Mouse (Mus musculus): ENCODE measurements around the gene Vmn2r8. TPM values are rescaled to one million over a fixed set of nuclear protein-coding genes. Genes with fewer than 3 reads are reported as not detected.
"Not testable (repeated sequence)": the region's sequence is repeated elsewhere in the genome, so short reads cannot be mapped to it uniquely, and the experiment has no call there.

Gene Vmn2r8
- polyA plus RNA-seq, 1 experiment from 2014 or later: not detected

DNA sequence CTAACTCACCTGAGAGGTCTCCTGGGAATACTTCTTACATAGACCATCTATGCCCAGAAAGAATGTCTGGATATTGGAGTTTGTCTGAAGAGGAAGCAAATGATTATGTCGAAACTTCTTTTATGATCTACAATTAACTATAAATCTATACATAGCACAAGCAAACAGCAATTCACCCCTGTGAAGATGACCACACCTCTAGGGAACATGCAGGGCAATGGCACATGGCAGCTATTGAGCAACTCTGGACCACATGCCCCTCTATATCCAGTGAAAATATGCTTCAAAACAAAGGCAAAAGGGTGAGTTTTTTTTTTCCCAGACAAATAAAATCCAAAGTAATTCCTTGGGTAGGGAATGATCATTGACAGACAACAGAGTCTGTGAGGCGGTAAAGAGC is 48.6 kb downstream of the Vmn2r8 start:
- Histone ChIP-seq H3K4me2 (no peak overlapping the region), H3K36me3 (ENCODE audit: control insufficient read depth, insufficient read depth, low read length) (no peaks in the 10 kb centered on the region), H3K27ac (ENCODE audit: low read depth, low read length) (no peak overlapping the region), H3K9ac (ENCODE audit: low read depth, low read length) (no peak overlapping the region), H3K4me3 (ENCODE audit: low read depth, low read length) (no peak overlapping the region), H3K27me3 (ENCODE audit: control insufficient read depth, insufficient read depth, low read length) (no peaks in the 10 kb centered on the region), H3K4me1 (ENCODE audit: control insufficient read depth, insufficient read depth, low read length) (no peaks in the 10 kb centered on the region), H3K9me3 (replicated peaks; ENCODE audit: control insufficient read depth, low read length) (no peaks in the 10 kb centered on the region)
- no peak for ATAC-seq (replicated peaks; ENCODE audit: insufficient number of reproducible peaks, low FRiP score, low TSS enrichment)
- WGBS (ENCODE audit: insufficient replicate concordance): 75% methylated on average over 2 of the region's 2 CpGs

DNA sequence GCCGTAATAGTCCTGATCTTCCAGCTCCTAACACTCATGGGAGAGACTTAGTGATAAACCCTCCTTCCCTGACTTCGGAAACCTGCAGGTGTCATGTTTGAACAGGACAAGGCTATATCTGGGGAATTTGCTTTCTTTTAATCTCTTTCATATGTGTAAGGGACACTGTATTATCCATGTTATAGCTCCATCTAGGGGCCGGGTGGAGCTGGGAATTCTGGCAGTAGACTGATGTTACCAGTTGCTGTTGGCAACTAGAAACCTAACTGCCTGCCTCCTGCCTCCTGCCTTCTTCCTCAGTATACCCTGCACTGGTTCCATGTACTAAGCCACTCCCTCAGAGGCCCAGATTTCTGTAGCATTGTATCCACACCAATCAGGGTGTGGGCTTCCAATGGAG is 50.3 kb downstream of the Vmn2r8 start:
- WGBS (ENCODE audit: insufficient replicate concordance): 46% methylated on average over 3 of the region's 3 CpGs
- Histone ChIP-seq H3K36me3 (ENCODE audit: control insufficient read depth, insufficient read depth, low read length) (no peaks in the 10 kb centered on the region), H3K4me3 (ENCODE audit: low read depth, low read length) (no peak overlapping the region), H3K4me2 (no peak overlapping the region), H3K27ac (ENCODE audit: low read depth, low read length) (no peak overlapping the region), H3K27me3 (ENCODE audit: control insufficient read depth, insufficient read depth, low read length) (no peaks in the 10 kb centered on the region), H3K9me3 (replicated peaks; ENCODE audit: control insufficient read depth, low read length) (no peaks in the 10 kb centered on the region), H3K4me1 (ENCODE audit: control insufficient read depth, insufficient read depth, low read length) (no peaks in the 10 kb centered on the region), H3K9ac (ENCODE audit: low read depth, low read length) (no peak overlapping the region)
- no peak for ATAC-seq (replicated peaks; ENCODE audit: insufficient number of reproducible peaks, low FRiP score, low TSS enrichment)

DNA sequence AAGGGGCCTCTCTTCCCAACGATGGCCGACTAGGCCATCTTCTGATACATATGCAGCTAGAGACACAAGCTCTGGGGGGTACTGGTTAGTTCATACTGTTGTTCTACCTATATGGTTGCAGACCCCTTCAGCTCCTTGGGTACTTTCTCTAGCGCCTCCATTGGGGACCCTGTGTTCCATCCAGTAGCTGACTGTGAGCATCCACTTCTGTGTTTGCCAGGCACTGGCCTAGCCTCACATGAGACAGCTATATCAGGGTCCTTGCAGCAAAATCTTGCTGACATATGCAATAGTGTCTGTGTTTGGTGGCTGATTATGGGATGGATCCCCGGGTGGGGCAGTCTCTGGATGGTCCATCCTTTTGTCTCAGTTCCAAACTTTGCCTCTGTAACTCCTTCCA is 57.4 kb downstream of the Vmn2r8 start:
- H3K27me3 ChIP-seq (ENCODE audit: control insufficient read depth, insufficient read depth, low read length); H3K27ac ChIP-seq (ENCODE audit: low read depth, low read length); H3K4me3 ChIP-seq (ENCODE audit: low read depth, low read length); H3K4me2 ChIP-seq; H3K9ac ChIP-seq (ENCODE audit: low read depth, low read length); H3K9me3 ChIP-seq (replicated peaks; ENCODE audit: control insufficient read depth, low read length); ATAC-seq (replicated peaks; ENCODE audit: insufficient number of reproducible peaks, low FRiP score, low TSS enrichment); H3K4me1 ChIP-seq (ENCODE audit: control insufficient read depth, insufficient read depth, low read length); H3K36me3 ChIP-seq (ENCODE audit: control insufficient read depth, insufficient read depth, low read length): not testable (repeated sequence)
- WGBS (ENCODE audit: insufficient replicate concordance): 80% methylated on average over 4 of the region's 4 CpGs

DNA sequence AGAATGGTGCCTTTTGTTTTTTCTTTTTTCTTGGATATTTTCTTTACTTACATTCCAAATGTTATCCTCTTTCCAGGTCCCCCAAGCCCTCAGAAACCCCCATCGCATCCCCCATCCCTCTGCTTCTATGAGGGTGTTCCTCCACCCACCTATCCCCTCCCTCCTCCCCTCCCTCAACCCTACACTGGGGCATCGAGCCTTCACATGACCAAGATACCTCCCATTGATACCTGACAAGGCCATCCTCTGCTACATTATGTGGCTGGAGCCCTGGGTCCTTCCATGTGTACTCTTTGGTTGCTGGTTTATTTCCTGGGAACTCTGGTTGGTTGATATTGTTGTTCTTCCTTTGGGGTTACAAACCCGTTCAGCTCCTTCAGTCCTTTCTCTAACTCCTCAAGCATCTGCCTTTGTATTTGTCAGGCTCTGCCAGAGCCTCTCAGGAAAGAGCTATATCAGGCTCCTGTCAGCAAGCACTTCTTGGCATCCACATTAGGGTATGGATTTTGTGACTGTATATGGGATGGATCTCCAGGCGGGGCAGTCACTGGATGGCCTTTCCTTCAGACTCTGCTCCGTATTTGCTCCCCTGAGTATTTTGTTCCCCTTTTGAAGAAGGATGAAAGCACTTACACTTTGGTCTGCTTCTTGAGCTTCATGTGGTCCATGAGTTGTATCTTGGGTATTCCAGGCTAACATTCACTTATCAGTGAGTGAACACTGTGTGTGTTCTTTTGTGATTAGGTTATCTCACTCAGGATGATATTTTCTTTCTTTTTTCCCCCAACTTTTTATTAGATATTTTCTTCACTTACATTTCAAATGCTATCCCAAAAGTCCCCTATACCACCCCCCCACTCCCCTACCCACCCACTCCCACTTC is 58.1 kb downstream of the Vmn2r8 start:
- peak; percentile 77 for ATAC-seq (replicated peaks; ENCODE audit: insufficient number of reproducible peaks, low FRiP score, low TSS enrichment)
- Histone ChIP-seq H3K9ac (ENCODE audit: low read depth, low read length) (no peak overlapping the region), H3K36me3 (ENCODE audit: control insufficient read depth, insufficient read depth, low read length) (no peaks in the 10 kb centered on the region), H3K4me2 (peak overlapping the region; percentile 27), H3K27ac (ENCODE audit: low read depth, low read length) (0 out of 2 replicates have a peak overlapping the region, but pooled peaks have one; percentile 29), H3K27me3 (ENCODE audit: control insufficient read depth, insufficient read depth, low read length) (no peaks in the 10 kb centered on the region), H3K4me1 (ENCODE audit: control insufficient read depth, insufficient read depth, low read length) (no peaks in the 10 kb centered on the region), H3K9me3 (replicated peaks; ENCODE audit: control insufficient read depth, low read length) (no peaks in the 10 kb centered on the region), H3K4me3 (ENCODE audit: low read depth, low read length) (no peak overlapping the region)
- whole genome bisulfite sequencing (ENCODE audit: insufficient replicate concordance): 68% methylated on average over 5 of the region's 5 CpGs

DNA sequence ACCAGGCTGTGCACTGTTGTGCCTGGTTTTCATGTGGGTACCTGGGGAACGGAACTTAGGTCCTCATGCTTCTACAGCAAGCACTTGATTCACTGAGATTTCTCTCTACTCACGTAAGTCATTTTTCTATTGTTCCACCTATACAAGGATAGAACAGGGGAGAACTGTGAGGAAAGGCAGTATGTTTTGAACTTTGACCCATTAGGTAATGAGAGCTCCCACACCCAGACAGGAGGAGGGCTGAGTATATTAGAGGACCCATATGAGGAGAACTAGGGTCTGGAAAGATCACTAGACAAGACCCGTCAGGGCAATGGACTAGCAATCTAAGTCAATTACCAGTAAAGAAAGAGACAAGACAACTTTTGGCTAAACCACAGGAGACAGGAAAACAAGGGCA is 64.0 kb downstream of the Vmn2r8 start:
- H3K4me2 ChIP-seq: no peak overlapping the region
- H3K9me3 ChIP-seq (replicated peaks; ENCODE audit: control insufficient read depth, low read length): no peaks in the 10 kb centered on the region
- ATAC-seq (replicated peaks; ENCODE audit: insufficient number of reproducible peaks, low FRiP score, low TSS enrichment): no peak
- H3K9ac ChIP-seq (ENCODE audit: low read depth, low read length): no peak overlapping the region
- H3K36me3 ChIP-seq (ENCODE audit: control insufficient read depth, insufficient read depth, low read length): no peaks in the 10 kb centered on the region
- no peaks in the 10 kb centered on the region for H3K4me1 ChIP-seq (ENCODE audit: control insufficient read depth, insufficient read depth, low read length)
- 71% methylated on average over 3 of the region's 3 CpGs for WGBS (ENCODE audit: insufficient replicate concordance)
- H3K27ac ChIP-seq (ENCODE audit: low read depth, low read length): no peak overlapping the region
- no peaks in the 10 kb centered on the region for H3K27me3 ChIP-seq (ENCODE audit: control insufficient read depth, insufficient read depth, low read length)
- no peak overlapping the region for H3K4me3 ChIP-seq (ENCODE audit: low read depth, low read length)

DNA sequence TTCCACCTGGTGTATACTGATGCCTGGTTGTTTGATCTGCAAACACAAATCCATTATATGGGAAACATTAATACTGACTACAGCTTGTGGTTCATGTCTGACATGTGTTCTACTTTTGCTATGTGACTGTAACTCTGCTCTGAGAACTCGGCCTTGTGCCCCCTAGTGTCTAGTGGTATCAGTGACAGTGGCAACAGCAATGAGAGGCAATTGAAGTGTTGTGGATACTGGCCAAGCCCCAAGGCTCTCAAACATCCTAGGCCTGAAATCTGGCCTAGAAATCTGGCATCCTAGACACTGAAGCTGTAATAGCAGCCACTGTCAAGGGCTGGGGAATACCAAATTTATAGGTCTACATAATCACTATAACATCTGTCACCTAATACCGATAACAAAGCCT is 64.8 kb downstream of the Vmn2r8 start:
- Histone ChIP-seq H3K36me3 (ENCODE audit: control insufficient read depth, insufficient read depth, low read length) (no peaks in the 10 kb centered on the region), H3K4me2 (no peak overlapping the region), H3K9ac (ENCODE audit: low read depth, low read length) (no peak overlapping the region), H3K9me3 (replicated peaks; ENCODE audit: control insufficient read depth, low read length) (no peaks in the 10 kb centered on the region), H3K27ac (ENCODE audit: low read depth, low read length) (no peak overlapping the region), H3K4me3 (ENCODE audit: low read depth, low read length) (no peak overlapping the region), H3K27me3 (ENCODE audit: control insufficient read depth, insufficient read depth, low read length) (no peaks in the 10 kb centered on the region), H3K4me1 (ENCODE audit: control insufficient read depth, insufficient read depth, low read length) (no peaks in the 10 kb centered on the region)
- no peak for ATAC-seq (replicated peaks; ENCODE audit: insufficient number of reproducible peaks, low FRiP score, low TSS enrichment)
- WGBS (ENCODE audit: insufficient replicate concordance): 61% methylated on average over 2 of the region's 2 CpGs

DNA sequence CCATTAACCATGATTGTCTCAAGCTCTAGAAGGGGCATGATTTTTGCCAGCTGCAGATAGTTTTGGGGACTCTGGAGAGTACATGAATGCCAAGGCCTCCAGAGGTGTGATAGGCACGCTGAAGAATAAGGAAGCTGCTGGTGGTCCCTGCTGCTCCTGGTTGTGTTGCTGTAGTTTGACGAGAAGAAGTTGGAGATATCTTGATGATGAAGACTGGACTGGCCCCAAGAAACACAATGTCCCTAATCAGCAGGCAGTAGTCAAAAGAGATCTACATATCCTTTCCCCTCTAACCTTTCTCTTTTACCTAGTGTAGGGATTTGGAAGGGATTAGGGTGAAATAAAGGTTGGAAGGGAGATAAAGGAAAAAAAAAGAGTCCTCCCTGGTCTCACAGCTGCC is 66.1 kb downstream of the Vmn2r8 start:
- Histone ChIP-seq H3K4me1 (ENCODE audit: control insufficient read depth, insufficient read depth, low read length) (no peaks in the 10 kb centered on the region), H3K9me3 (replicated peaks; ENCODE audit: control insufficient read depth, low read length) (no peaks in the 10 kb centered on the region), H3K4me2 (no peak overlapping the region), H3K9ac (ENCODE audit: low read depth, low read length) (no peak overlapping the region), H3K27me3 (ENCODE audit: control insufficient read depth, insufficient read depth, low read length) (no peaks in the 10 kb centered on the region), H3K36me3 (ENCODE audit: control insufficient read depth, insufficient read depth, low read length) (no peaks in the 10 kb centered on the region), H3K27ac (ENCODE audit: low read depth, low read length) (no peak overlapping the region), H3K4me3 (ENCODE audit: low read depth, low read length) (no peak overlapping the region)
- WGBS (ENCODE audit: insufficient replicate concordance): 73% methylated on average over 2 of the region's 2 CpGs
- ATAC-seq (replicated peaks; ENCODE audit: insufficient number of reproducible peaks, low FRiP score, low TSS enrichment): no peak

DNA sequence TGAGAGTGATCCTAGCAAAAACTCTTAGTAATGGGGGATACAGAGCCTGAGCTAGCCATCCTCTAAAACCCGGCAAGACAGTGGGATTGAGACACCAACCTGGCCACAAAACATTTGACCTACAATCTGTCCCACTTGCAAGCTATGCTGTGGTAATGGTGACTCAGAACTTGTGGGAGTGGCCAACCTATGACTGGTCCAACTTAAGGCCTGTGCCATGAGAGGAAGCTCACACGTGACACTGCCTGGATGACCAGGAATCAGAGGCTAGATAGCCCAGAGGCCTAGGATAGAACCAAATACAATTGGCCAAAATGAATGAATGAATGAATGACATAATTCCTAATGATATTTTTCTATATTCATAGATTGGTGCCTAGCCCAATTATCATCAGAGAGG is 66.8 kb downstream of the Vmn2r8 start:
- Histone ChIP-seq H3K36me3 (ENCODE audit: control insufficient read depth, insufficient read depth, low read length) (no peaks in the 10 kb centered on the region), H3K9me3 (replicated peaks; ENCODE audit: control insufficient read depth, low read length) (no peaks in the 10 kb centered on the region), H3K4me2 (no peak overlapping the region), H3K4me3 (ENCODE audit: low read depth, low read length) (no peak overlapping the region), H3K27ac (ENCODE audit: low read depth, low read length) (no peak overlapping the region), H3K4me1 (ENCODE audit: control insufficient read depth, insufficient read depth, low read length) (no peaks in the 10 kb centered on the region), H3K27me3 (ENCODE audit: control insufficient read depth, insufficient read depth, low read length) (no peaks in the 10 kb centered on the region), H3K9ac (ENCODE audit: low read depth, low read length) (no peak overlapping the region)
- 75% methylated on average over 2 of the region's 2 CpGs for whole genome bisulfite sequencing (ENCODE audit: insufficient replicate concordance)
- ATAC-seq (replicated peaks; ENCODE audit: insufficient number of reproducible peaks, low FRiP score, low TSS enrichment): no peak

Data from heart, embryonic 11.5 days (tissue).